Mouse (Mus musculus): ENCODE measurements around the gene Cep170b. TPM values are rescaled to one million over a fixed set of nuclear protein-coding genes. Genes with fewer than 3 reads are reported as not detected.

The Cep170b gene
- polyA plus RNA-seq, 1 experiment from 2014 or later = 16.2 TPM

- no peak overlapping the region for H3K4me2 ChIP-seq (replicated peaks; ENCODE audit: low read depth, low read length)
- no peak overlapping the region for H3K27ac ChIP-seq (ENCODE audit: low read length)
- WGBS = 78% methylated on average over 8 of the region's 8 CpGs
- no peaks in the 10 kb centered on the region for H3K9me3 ChIP-seq (ENCODE audit: control insufficient read depth, low read depth, low read length)
- no peaks in the 10 kb centered on the region for H3K27me3 ChIP-seq (ENCODE audit: control insufficient read depth, insufficient read depth, low read length)
- no peaks in the 10 kb centered on the region; the same call in 1 of the 2 replicates for H3K36me3 ChIP-seq (ENCODE audit: control insufficient read depth, insufficient read depth, low read length)
- H3K9ac ChIP-seq (replicated peaks; ENCODE audit: low read depth, low read length) = no peak overlapping the region
- no peak for ATAC-seq (ENCODE audit: insufficient number of reproducible peaks, insufficient read depth, low FRiP score, low read depth)
- no peak overlapping the region for H3K4me3 ChIP-seq (ENCODE audit: low read depth, low read length)
- peaks cover 5% of the 10 kb centered on the region; the same call in 1 of the 2 replicates for H3K4me1 ChIP-seq (ENCODE audit: control insufficient read depth, insufficient read depth, low read length)
These were observed 7.5 kb downstream of the Cep170b start for GRCm38 (mm10) chr12:112727801-112728200.

- H3K4me1 ChIP-seq (ENCODE audit: control insufficient read depth, insufficient read depth, low read length) = no peaks in the 10 kb centered on the region
- H3K27me3 ChIP-seq (ENCODE audit: control insufficient read depth, insufficient read depth, low read length) = no peaks in the 10 kb centered on the region
- H3K4me2 ChIP-seq (replicated peaks; ENCODE audit: low read depth, low read length) = no peak overlapping the region
- H3K4me3 ChIP-seq (ENCODE audit: low read depth, low read length) = no peak overlapping the region
- no peak for ATAC-seq (ENCODE audit: insufficient number of reproducible peaks, insufficient read depth, low FRiP score, low read depth)
- no peak overlapping the region for H3K9ac ChIP-seq (replicated peaks; ENCODE audit: low read depth, low read length)
- H3K9me3 ChIP-seq (ENCODE audit: control insufficient read depth, low read depth, low read length) = no peaks in the 10 kb centered on the region
- H3K36me3 ChIP-seq (ENCODE audit: control insufficient read depth, insufficient read depth, low read length) = peaks cover 12% of the 10 kb centered on the region; the same call in 1 of the 2 replicates
- WGBS = 78% methylated on average over 14 of the region's 14 CpGs
- no peak overlapping the region for H3K27ac ChIP-seq (ENCODE audit: low read length)
These were observed 10.6 kb downstream of the Cep170b start for GRCm38 (mm10) chr12:112730808-112731207.

GRCm38 (mm10) chr12:112732591-112732990, 12.3 kb downstream of the Cep170b start:
- Histone ChIP-seq H3K4me3 (ENCODE audit: low read depth, low read length) (no peak overlapping the region), H3K4me1 (ENCODE audit: control insufficient read depth, insufficient read depth, low read length) (no peaks in the 10 kb centered on the region), H3K9ac (replicated peaks; ENCODE audit: low read depth, low read length) (no peak overlapping the region), H3K27me3 (ENCODE audit: control insufficient read depth, insufficient read depth, low read length) (no peaks in the 10 kb centered on the region), H3K9me3 (ENCODE audit: control insufficient read depth, low read depth, low read length) (no peaks in the 10 kb centered on the region), H3K36me3 (ENCODE audit: control insufficient read depth, insufficient read depth, low read length) (peaks cover 30% of the 10 kb centered on the region), H3K27ac (ENCODE audit: low read length) (no peak overlapping the region), H3K4me2 (replicated peaks; ENCODE audit: low read depth, low read length) (no peak overlapping the region)
- WGBS = 86% methylated on average over 10 of the region's 10 CpGs
- ATAC-seq (ENCODE audit: insufficient number of reproducible peaks, insufficient read depth, low FRiP score, low read depth) = no peak

- Histone ChIP-seq H3K4me2 (replicated peaks; ENCODE audit: low read depth, low read length) (no peak overlapping the region), H3K9me3 (ENCODE audit: control insufficient read depth, low read depth, low read length) (no peaks in the 10 kb centered on the region), H3K27me3 (ENCODE audit: control insufficient read depth, insufficient read depth, low read length) (no peaks in the 10 kb centered on the region), H3K27ac (ENCODE audit: low read length) (no peak overlapping the region), H3K4me1 (ENCODE audit: control insufficient read depth, insufficient read depth, low read length) (no peaks in the 10 kb centered on the region), H3K4me3 (ENCODE audit: low read depth, low read length) (no peak overlapping the region), H3K9ac (replicated peaks; ENCODE audit: low read depth, low read length) (no peak overlapping the region), H3K36me3 (ENCODE audit: control insufficient read depth, insufficient read depth, low read length) (peaks cover 42% of the 10 kb centered on the region)
- ATAC-seq (ENCODE audit: insufficient number of reproducible peaks, insufficient read depth, low FRiP score, low read depth) = no peak
- WGBS = 65% methylated on average over 2 of the region's 2 CpGs
These were observed 14.0 kb downstream of the Cep170b start for GRCm38 (mm10) chr12:112734108-112734820.

GRCm38 (mm10) chr12:112734881-112735655, 14.8 kb downstream of the Cep170b start:
- no peaks in the 10 kb centered on the region for H3K9me3 ChIP-seq (ENCODE audit: control insufficient read depth, low read depth, low read length)
- no peaks in the 10 kb centered on the region for H3K4me1 ChIP-seq (ENCODE audit: control insufficient read depth, insufficient read depth, low read length)
- H3K4me2 ChIP-seq (replicated peaks; ENCODE audit: low read depth, low read length) = no peak overlapping the region
- H3K27ac ChIP-seq (ENCODE audit: low read length) = no peak overlapping the region
- no peak for ATAC-seq (ENCODE audit: insufficient number of reproducible peaks, insufficient read depth, low FRiP score, low read depth)
- no peak overlapping the region for H3K9ac ChIP-seq (replicated peaks; ENCODE audit: low read depth, low read length)
- no peak overlapping the region for H3K4me3 ChIP-seq (ENCODE audit: low read depth, low read length)
- no peaks in the 10 kb centered on the region for H3K27me3 ChIP-seq (ENCODE audit: control insufficient read depth, insufficient read depth, low read length)
- WGBS = 88% methylated on average over 19 of the region's 19 CpGs
- peaks cover 44% of the 10 kb centered on the region for H3K36me3 ChIP-seq (ENCODE audit: control insufficient read depth, insufficient read depth, low read length)

- Histone ChIP-seq H3K4me2 (replicated peaks; ENCODE audit: low read depth, low read length) (no peak overlapping the region), H3K36me3 (ENCODE audit: control insufficient read depth, insufficient read depth, low read length) (peaks cover 50% of the 10 kb centered on the region)
- 87% methylated on average over 29 of the region's 29 CpGs for WGBS
These were observed 15.8 kb downstream of the Cep170b start for GRCm38 (mm10) chr12:112735896-112736635.

GRCm38 (mm10) chr12:112736636-112736925, 16.3 kb downstream of the Cep170b start:
- 85% methylated on average over 10 of the region's 10 CpGs for WGBS
- Histone ChIP-seq H3K27me3 (ENCODE audit: control insufficient read depth, insufficient read depth, low read length) (no peaks in the 10 kb centered on the region), H3K9me3 (ENCODE audit: control insufficient read depth, low read depth, low read length) (no peaks in the 10 kb centered on the region), H3K4me2 (replicated peaks; ENCODE audit: low read depth, low read length) (no peak overlapping the region), H3K4me3 (ENCODE audit: low read depth, low read length) (no peak overlapping the region), H3K9ac (replicated peaks; ENCODE audit: low read depth, low read length) (no peak overlapping the region), H3K36me3 (ENCODE audit: control insufficient read depth, insufficient read depth, low read length) (peaks cover 50% of the 10 kb centered on the region), H3K4me1 (ENCODE audit: control insufficient read depth, insufficient read depth, low read length) (no peaks in the 10 kb centered on the region), H3K27ac (ENCODE audit: low read length) (no peak overlapping the region)
- no peak for ATAC-seq (ENCODE audit: insufficient number of reproducible peaks, insufficient read depth, low FRiP score, low read depth)

More at GRCm38 (mm10) chr12:112735896-112736635, 15.8 kb downstream of the Cep170b start:
- Histone ChIP-seq H3K4me1 (ENCODE audit: control insufficient read depth, insufficient read depth, low read length) (no peaks in the 10 kb centered on the region), H3K4me3 (ENCODE audit: low read depth, low read length) (no peak overlapping the region), H3K27me3 (ENCODE audit: control insufficient read depth, insufficient read depth, low read length) (no peaks in the 10 kb centered on the region), H3K9me3 (ENCODE audit: control insufficient read depth, low read depth, low read length) (no peaks in the 10 kb centered on the region), H3K9ac (replicated peaks; ENCODE audit: low read depth, low read length) (no peak overlapping the region), H3K27ac (ENCODE audit: low read length) (no peak overlapping the region)
- ATAC-seq (ENCODE audit: insufficient number of reproducible peaks, insufficient read depth, low FRiP score, low read depth) = no peak

GRCm38 (mm10) chr12:112737081-112737480, 16.8 kb downstream of the Cep170b start:
- no peak overlapping the region for H3K4me3 ChIP-seq (ENCODE audit: low read depth, low read length)
- no peaks in the 10 kb centered on the region for H3K9me3 ChIP-seq (ENCODE audit: control insufficient read depth, low read depth, low read length)
- WGBS = 92% methylated on average over 7 of the region's 7 CpGs
- peaks cover 50% of the 10 kb centered on the region for H3K36me3 ChIP-seq (ENCODE audit: control insufficient read depth, insufficient read depth, low read length)
- no peak for ATAC-seq (ENCODE audit: insufficient number of reproducible peaks, insufficient read depth, low FRiP score, low read depth)
- H3K9ac ChIP-seq (replicated peaks; ENCODE audit: low read depth, low read length) = no peak overlapping the region
- no peak overlapping the region for H3K27ac ChIP-seq (ENCODE audit: low read length)
- no peaks in the 10 kb centered on the region for H3K27me3 ChIP-seq (ENCODE audit: control insufficient read depth, insufficient read depth, low read length)
- no peak overlapping the region for H3K4me2 ChIP-seq (replicated peaks; ENCODE audit: low read depth, low read length)
- H3K4me1 ChIP-seq (ENCODE audit: control insufficient read depth, insufficient read depth, low read length) = no peaks in the 10 kb centered on the region
